Mouse (Mus musculus) lung, adult 2 months (tissue): ENCODE data around the gene Etfdh.

Experiments
- CTCF ChIP-seq: fragments of 200-500 bp; IDR thresholded peaks from 2 replicates; pipeline ENCODE4 v1.5.1; 2011; ENCODE audit warnings: mild to moderate bottlenecking, low read length, control low read depth; ENCODE audit not compliant: insufficient read depth
- POLR2A ChIP-seq: fragments of 200-500 bp; IDR thresholded peaks from 2 replicates; pipeline ENCODE4 v1.6.1; 2011; ENCODE audit warnings: low read depth, mild to moderate bottlenecking, control low read depth, low read length, borderline replicate concordance; ENCODE audit errors: extremely low read depth

- no peak for TF ChIP-seq CTCF
- TF ChIP-seq POLR2A: peak; percentile 53; the same call in 1 of the 2 replicates
Measured at GRCm38 (mm10) chr3:79567703-79568362, 61.5 kb downstream of the Etfdh start, which contains the start of gene Fnip2.
